Mouse (Mus musculus): Measurements from ENCODE around the gene Ric1.

DNA sequence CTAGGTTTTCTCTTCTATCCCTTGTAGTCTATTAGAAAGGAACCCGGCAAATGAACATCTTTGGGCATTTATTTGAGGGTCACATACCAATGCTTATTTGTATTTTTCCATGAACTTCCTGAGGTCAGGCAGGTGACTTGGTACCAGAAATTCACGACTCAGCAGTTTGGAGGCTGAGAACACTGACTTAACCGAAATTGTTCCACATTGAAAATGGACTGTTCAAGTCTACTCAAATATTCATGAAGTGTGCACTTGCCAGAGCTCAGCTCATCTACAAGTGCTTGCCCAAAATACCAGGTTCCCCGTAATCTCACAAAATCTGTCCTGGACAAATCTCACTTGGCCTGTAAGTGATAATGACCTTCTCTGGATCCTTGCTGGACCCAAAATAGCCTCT, 133.9 kb downstream of the Ric1 start:
- TF ChIP-seq CTCF (conservative IDR thresholded peaks at IDR 0.05; ENCODE audit: insufficient read depth, insufficient read length, low read depth, low read length), result no peak
- TF ChIP-seq POLR2A (IDR thresholded peaks at IDR 0.05; ENCODE audit: low read depth, low read length), result no peak
